Comparison of ENCODE assay signal across 26 mouse cellular contexts in the genomic region with DNA sequence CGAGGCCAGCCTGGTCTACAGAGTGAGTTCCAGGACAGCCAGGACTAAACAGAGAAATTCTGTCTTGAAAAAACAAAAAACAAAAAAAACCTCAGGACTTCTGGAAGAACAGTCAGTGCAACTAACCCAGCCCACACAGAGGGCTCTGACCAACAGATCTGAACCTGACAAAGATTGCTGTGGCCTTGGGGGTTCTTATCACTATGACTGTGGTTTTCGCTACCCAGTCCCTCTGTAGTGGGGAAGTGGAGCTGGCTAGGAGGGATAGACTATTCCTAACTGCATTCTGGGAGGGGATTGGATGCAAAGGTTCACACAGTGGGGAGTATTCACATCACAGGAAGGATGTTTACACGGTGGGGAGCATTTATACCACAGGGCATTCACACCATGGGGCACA. TPM values are rescaled to one million over a fixed set of nuclear protein-coding genes. Genes with fewer than 3 reads are reported as not detected.
DNase-seq lines count a peak whose midpoint lies in the region; ATAC-seq and TF ChIP-seq lines count a peak whose summit lies in the region.
"Had no signal": no experiment of that assay in that cellular context is flagged by ENCODE, and none has a peak within 500 bp of the region (broad histone marks: within the 10 kb centered on the region; RNA-seq: fewer than 3 reads in every experiment).

No protein-coding gene starts in this region.

- no peak for TF ChIP-seq RAD21 in MEL (IDR thresholded peaks at IDR 0.05; ENCODE audit: low read depth, low read length)

- H3K27ac ChIP-seq in MEL (ENCODE audit: control insufficient read depth, low read depth, low read length): no peak overlapping the region
- H3K27ac ChIP-seq in midbrain, embryonic 13.5 days: no peak overlapping the region
- no peak overlapping the region for H3K27ac ChIP-seq in intestine, postnatal 0 days (ENCODE audit: low read depth, low read length)

- H3K27me3 ChIP-seq in MEL (ENCODE audit: control insufficient read depth in 1 of 2, insufficient read depth in 2 of 2, low read length in 2 of 2): no peaks in the 10 kb centered on the region
- no peaks in the 10 kb centered on the region for H3K27me3 ChIP-seq in midbrain, embryonic 13.5 days
- no peaks in the 10 kb centered on the region for H3K27me3 ChIP-seq in intestine, postnatal 0 days (replicated peaks; ENCODE audit: control insufficient read depth, insufficient read depth, low read length)

- no peaks in the 10 kb centered on the region for H3K79me2 ChIP-seq in MEL (ENCODE audit: control insufficient read depth, insufficient read depth, low read length, poor library complexity)

- H3K4me1 ChIP-seq in MEL (ENCODE audit: control insufficient read depth in 1 of 2, insufficient read depth in 2 of 2, low read length in 2 of 2): peaks cover 12 to 38% of the 10 kb centered on the region in 2 experiments
- no peaks in the 10 kb centered on the region for H3K4me1 ChIP-seq in midbrain, embryonic 13.5 days (replicated peaks)
- no peaks in the 10 kb centered on the region for H3K4me1 ChIP-seq in intestine, postnatal 0 days (replicated peaks; ENCODE audit: control insufficient read depth, insufficient read depth, low read length)

- 75% methylated on average over 3 of the region's 3 CpGs for WGBS in midbrain, embryonic 13.5 days
- 54% methylated on average over 3 of the region's 3 CpGs for WGBS in intestine, postnatal 0 days

- peak; percentile 44 to 56; a peak in 3 of 4 replicates for TF ChIP-seq EP300 in MEL (IDR thresholded peaks at IDR 0.05; ENCODE audit: low read depth in 1 of 2, low read length in 2 of 2)

- no peak for TF ChIP-seq CTCF in MEL (IDR thresholded peaks at IDR 0.05 in 2 of 3, conservative IDR thresholded peaks at IDR 0.05 in 1 of 3; ENCODE audit: control insufficient read depth in 1 of 3, insufficient read depth in 1 of 3, low read depth in 2 of 3, low read length in 3 of 3, poor library complexity in 1 of 3, severe bottlenecking in 1 of 3)
- no peak for TF ChIP-seq CTCF in intestine, postnatal 0 days (IDR thresholded peaks at IDR 0.05; ENCODE audit: low read depth)

- H3K9me3 ChIP-seq in MEL (replicated peaks; ENCODE audit: insufficient read depth, low read length): no peaks in the 10 kb centered on the region
- no peaks in the 10 kb centered on the region for H3K9me3 ChIP-seq in midbrain, embryonic 13.5 days
- H3K9me3 ChIP-seq in intestine, postnatal 0 days (ENCODE audit: control insufficient read depth): no peaks in the 10 kb centered on the region
- H3K9me3 ChIP-seq: G1E had no signal

- no peak overlapping the region for H3K9ac ChIP-seq in MEL (ENCODE audit: control insufficient read depth, low read depth, low read length, poor library complexity, severe bottlenecking)
- H3K9ac ChIP-seq in midbrain, embryonic 13.5 days (replicated peaks): no peak overlapping the region
- H3K9ac ChIP-seq in intestine, postnatal 0 days (ENCODE audit: low read depth, low read length): no peak overlapping the region

- H3K36me3 ChIP-seq in MEL (ENCODE audit: control insufficient read depth in 1 of 2, insufficient read depth in 2 of 2, low read length in 2 of 2): peaks cover 0 to 20% of the 10 kb centered on the region in 2 experiments; a peak in 2 of 4 replicates
- H3K36me3 ChIP-seq in midbrain, embryonic 13.5 days: no peaks in the 10 kb centered on the region
- H3K36me3 ChIP-seq in intestine, postnatal 0 days (ENCODE audit: control insufficient read depth, insufficient read depth): no peaks in the 10 kb centered on the region
- H3K36me3 ChIP-seq: G1E had no signal

- peak; percentile 58 for DNase-seq in 416B (ENCODE audit: low read depth)
- DNase-seq in MEL (ENCODE audit: low read depth, low spot score): peak; percentile 32
- peak; percentile 19 for DNase-seq in MEL-GATA-1-ER (ENCODE audit: extremely low read depth, low read depth)
- DNase-seq: adrenal gland, adult 2 months; adrenal gland, adult 8-10 months; adrenal gland, postnatal 10 days; adrenal gland, postnatal 14 days; adrenal gland, postnatal 25 days; adrenal gland, postnatal 36 days; B cell, adult 2 months; cerebellum, adult 11 months; cerebellum, adult 11-12 months; cerebellum, adult 18-20 months; cerebellum, adult 2 months; cerebellum, adult 8-10 months; cerebellum, adult 9-10 months; cerebellum, adult 9-11 months had no signal

- no peak overlapping the region for H3K4me3 ChIP-seq in MEL (ENCODE audit: control insufficient read depth in 1 of 2, insufficient read depth in 1 of 2, low read depth in 2 of 2, low read length in 2 of 2)
- H3K4me3 ChIP-seq in midbrain, embryonic 13.5 days (replicated peaks): no peak overlapping the region
- no peak overlapping the region for H3K4me3 ChIP-seq in intestine, postnatal 0 days (ENCODE audit: low read depth, low read length)

- H3K4me2 ChIP-seq in midbrain, embryonic 13.5 days (replicated peaks): no peak overlapping the region
- no peak overlapping the region for H3K4me2 ChIP-seq in intestine, postnatal 0 days (replicated peaks; ENCODE audit: low read depth)

- no peak for ATAC-seq in midbrain, embryonic 13.5 days
- ATAC-seq in cerebellum, adult (ENCODE audit: insufficient number of reproducible peaks, low FRiP score, low TSS enrichment): no peak
- ATAC-seq in intestine, postnatal 0 days: no peak
- ATAC-seq: activated CD4-positive, CD25-positive, alpha-beta regulatory T cell, adult 4 months; CD4-positive, CD25-positive, alpha-beta regulatory T cell, adult 4 months; Patski had no signal

- TF ChIP-seq POLR2A in MEL (IDR thresholded peaks at IDR 0.05; ENCODE audit: control insufficient read depth in 1 of 2, insufficient read depth in 1 of 2, low read depth in 1 of 2, low read length in 2 of 2, poor library complexity in 1 of 2): no peak

TF ChIP-seq in MEL, 35 proteins besides CTCF, POLR2A, EP300 and RAD21:
- TF ChIP-seq RCOR1 (IDR thresholded peaks at IDR 0.05; ENCODE audit: low read depth, low read length): peak; percentile 95
- TF ChIP-seq CHD2 (IDR thresholded peaks at IDR 0.05; ENCODE audit: low read length): no peak
- TF ChIP-seq KAT2A (conservative IDR thresholded peaks at IDR 0.05; ENCODE audit: low read depth, low read length): no peak
- no peak for TF ChIP-seq MXI1 (IDR thresholded peaks at IDR 0.05; ENCODE audit: low read depth, low read length)
- no peak for TF ChIP-seq MYB (IDR thresholded peaks at IDR 0.05; ENCODE audit: low read depth, low read length)
- no peak for TF ChIP-seq TAL1 (IDR thresholded peaks at IDR 0.05; ENCODE audit: low read length)
- TF ChIP-seq GATA1 (IDR thresholded peaks at IDR 0.05; ENCODE audit: low read depth, low read length): peak; percentile 65
- TF ChIP-seq SIN3A (IDR thresholded peaks at IDR 0.05; ENCODE audit: low read length): 0 out of 2 replicates have a peak, but pooled peaks have one; percentile 24
- no peak for TF ChIP-seq MEF2A (IDR thresholded peaks at IDR 0.05; ENCODE audit: extremely low read depth, insufficient replicate concordance, low read depth, low read length, poor library complexity, severe bottlenecking)
- no peak for TF ChIP-seq UBTF (IDR thresholded peaks at IDR 0.05; ENCODE audit: borderline replicate concordance, insufficient read depth, low read depth, low read length)
- TF ChIP-seq MAFK (IDR thresholded peaks at IDR 0.05; ENCODE audit: borderline replicate concordance, low read depth, low read length): no peak
- TF ChIP-seq NRF1 (IDR thresholded peaks at IDR 0.05; ENCODE audit: insufficient read depth, low read depth, low read length, poor library complexity, severe bottlenecking): no peak
- TF ChIP-seq HCFC1 (IDR thresholded peaks at IDR 0.05; ENCODE audit: low read depth, low read length): no peak
- no peak for TF ChIP-seq BHLHE40 (IDR thresholded peaks at IDR 0.05; ENCODE audit: borderline replicate concordance, low read depth, low read length)
- TF ChIP-seq USF1 (IDR thresholded peaks at IDR 0.05; ENCODE audit: low read depth, low read length): no peak
- TF ChIP-seq TBP (IDR thresholded peaks at IDR 0.05; ENCODE audit: low read depth, low read length): no peak
- TF ChIP-seq E2F4 (IDR thresholded peaks at IDR 0.05; ENCODE audit: borderline replicate concordance, low read depth, low read length): no peak
- TF ChIP-seq ZKSCAN1 (IDR thresholded peaks at IDR 0.05; ENCODE audit: low read depth, low read length): no peak
- no peak for TF ChIP-seq NELFE (IDR thresholded peaks at IDR 0.05; ENCODE audit: low read depth, low read length)
- no peak for TF ChIP-seq MAZ (IDR thresholded peaks at IDR 0.05; ENCODE audit: low read depth, low read length)
- no peak for TF ChIP-seq POLR2AphosphoS2 (IDR thresholded peaks at IDR 0.05; ENCODE audit: low read length)
- 0 out of 2 replicates have a peak, but pooled peaks have one; percentile 23 for TF ChIP-seq TCF12 (IDR thresholded peaks at IDR 0.05; ENCODE audit: low read depth, low read length)
- TF ChIP-seq ZMIZ1 (IDR thresholded peaks at IDR 0.05; ENCODE audit: low read depth, low read length): no peak
- TF ChIP-seq ELF1 (IDR thresholded peaks at IDR 0.05; ENCODE audit: low read depth, low read length): no peak
- TF ChIP-seq ZC3H11A (IDR thresholded peaks at IDR 0.05; ENCODE audit: low read depth, low read length): no peak
- no peak for TF ChIP-seq MAX (IDR thresholded peaks at IDR 0.05; ENCODE audit: low read length)

RNA-seq across cellular contexts. Expression of a gene that starts 4.7 kb away (rescaled TPM):
- not detected in 2 replicates for total RNA-seq in MEL (2012; rRNA removed)
- polyA plus RNA-seq in MEL (2012; ENCODE audit: insufficient read depth in 1 of 2, insufficient read length in 2 of 2, low read depth in 1 of 2, low replicate concordance in 2 of 2, missing spikeins in 1 of 2): under 1 TPM in 1 of 2 experiments, not detected in 1; 0.06 TPM
- polyA plus RNA-seq in midbrain, embryonic 13.5 days (2015; fragmentation: Nextera tagmentation; extraction: Ambion mirVana): 0.45 and 0.57 TPM in 2 replicates
- 0.26 and 0.40 TPM in 2 replicates for polyA plus RNA-seq in intestine, postnatal 0 days (2015; fragmentation: Nextera tagmentation; extraction: Ambion mirVana)
- total RNA-seq: CH12.LX had no signal
- polyA plus RNA-seq: C2C12; CD4-positive, CD25-positive, alpha-beta regulatory T cell, adult 4 months; Patski had no signal

RNA-seq across cellular contexts. Expression of a gene that starts 17.7 kb away (rescaled TPM):
- total RNA-seq in MEL (2012; rRNA removed): 91.5 and 92.9 TPM in 2 replicates
- polyA plus RNA-seq in MEL (2012; ENCODE audit: insufficient read depth in 1 of 2, insufficient read length in 2 of 2, low read depth in 1 of 2, low replicate concordance in 2 of 2, missing spikeins in 1 of 2): 100 to 1,000 TPM in 1 of 2 experiments, not detected in 1; 157 TPM
- polyA plus RNA-seq in midbrain, embryonic 13.5 days (2015; fragmentation: Nextera tagmentation; extraction: Ambion mirVana): 122 and 130 TPM in 2 replicates
- polyA plus RNA-seq in intestine, postnatal 0 days (2015; fragmentation: Nextera tagmentation; extraction: Ambion mirVana): 91.5 and 95.0 TPM in 2 replicates

RNA-seq across cellular contexts. Expression of a gene that starts 29.3 kb away (rescaled TPM):
- 4.2 and 5.7 TPM in 2 replicates for total RNA-seq in MEL (2012; rRNA removed)
- 1 to 10 TPM in 1 of 2 experiments, not detected in 1; 7.6 TPM for polyA plus RNA-seq in MEL (2012; ENCODE audit: insufficient read depth in 1 of 2, insufficient read length in 2 of 2, low read depth in 1 of 2, low replicate concordance in 2 of 2, missing spikeins in 1 of 2)
- 35.5 and 36.2 TPM in 2 replicates for polyA plus RNA-seq in midbrain, embryonic 13.5 days (2015; fragmentation: Nextera tagmentation; extraction: Ambion mirVana)
- 2.7 and 3.5 TPM in 2 replicates for polyA plus RNA-seq in intestine, postnatal 0 days (2015; fragmentation: Nextera tagmentation; extraction: Ambion mirVana)
